Mouse (Mus musculus): ENCODE measurements at regions not wholly inside any gene's neighbourhood (a gene's known extent, or its start where the extent isn't known, plus 50 kb on each side); places are given as distances from the start of the nearest gene placed in this dataset.

DNA sequence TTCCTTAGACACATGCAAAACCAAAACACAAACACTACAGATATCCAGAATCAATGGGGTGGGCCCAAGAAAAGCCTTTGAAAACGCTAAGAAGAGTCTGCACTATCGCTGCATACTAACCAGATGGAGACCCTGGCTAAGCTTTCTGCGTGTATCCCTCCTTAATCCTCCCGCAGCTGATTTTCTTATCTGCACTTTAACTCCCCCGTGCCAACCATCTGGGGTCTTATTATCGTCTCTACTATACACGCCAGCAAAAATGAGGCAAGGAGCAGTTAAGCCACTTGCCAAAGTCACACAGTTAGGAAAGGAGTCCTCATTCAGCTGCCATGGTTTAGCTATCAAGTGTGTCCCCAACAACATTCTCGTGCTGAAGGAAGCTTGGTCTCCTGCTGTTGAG lies 258.4 kb downstream of the Gm12728 start:
- Histone ChIP-seq H3K27ac (ENCODE audit: control insufficient read depth, insufficient read depth, low read depth, low read length, poor library complexity) (no peak overlapping the region), H3K4me3 (replicated peaks; ENCODE audit: control insufficient read depth, low read depth, low read length) (no peak overlapping the region), H3K4me1 (ENCODE audit: control insufficient read depth, insufficient read depth, low read length) (no peaks in the 10 kb centered on the region)
- WGBS = 79% methylated on average over 8 of the region's 8 CpGs
- TF ChIP-seq CTCF (IDR thresholded peaks at IDR 0.05; ENCODE audit: control insufficient read depth, insufficient read depth, low read length) (no peak), POLR2A (IDR thresholded peaks at IDR 0.05; ENCODE audit: borderline replicate concordance, control insufficient read depth, low read depth, low read length) (no peak)

DNA sequence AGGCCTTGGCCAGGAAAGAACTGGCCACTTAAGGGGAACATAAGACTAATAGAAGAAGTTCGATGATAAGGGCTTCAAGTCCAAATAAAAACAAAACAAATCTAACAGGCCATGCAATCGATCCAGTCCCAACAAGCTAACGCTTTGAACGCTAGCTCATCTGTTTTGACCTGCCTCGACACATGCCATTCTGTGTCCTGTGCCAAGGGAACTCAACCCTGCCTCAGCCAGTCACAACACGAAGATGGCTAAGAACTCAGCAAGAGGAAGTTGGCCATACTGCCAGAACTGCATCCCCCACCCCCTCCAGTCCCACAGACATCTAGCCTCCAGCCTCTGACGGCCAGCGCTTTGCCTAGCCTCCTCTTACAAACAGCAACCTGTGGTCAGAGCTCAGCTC lies 259.1 kb downstream of the Gm12728 start:
- H3K27ac ChIP-seq (ENCODE audit: control insufficient read depth, insufficient read depth, low read depth, low read length, poor library complexity) = no peak overlapping the region
- no peak overlapping the region for H3K4me3 ChIP-seq (replicated peaks; ENCODE audit: control insufficient read depth, low read depth, low read length)
- TF ChIP-seq POLR2A (IDR thresholded peaks at IDR 0.05; ENCODE audit: borderline replicate concordance, control insufficient read depth, low read depth, low read length) (no peak), CTCF (IDR thresholded peaks at IDR 0.05; ENCODE audit: control insufficient read depth, insufficient read depth, low read length) (no peak)
- WGBS = 58% methylated on average over 8 of the region's 8 CpGs
- no peaks in the 10 kb centered on the region for H3K4me1 ChIP-seq (ENCODE audit: control insufficient read depth, insufficient read depth, low read length)

DNA sequence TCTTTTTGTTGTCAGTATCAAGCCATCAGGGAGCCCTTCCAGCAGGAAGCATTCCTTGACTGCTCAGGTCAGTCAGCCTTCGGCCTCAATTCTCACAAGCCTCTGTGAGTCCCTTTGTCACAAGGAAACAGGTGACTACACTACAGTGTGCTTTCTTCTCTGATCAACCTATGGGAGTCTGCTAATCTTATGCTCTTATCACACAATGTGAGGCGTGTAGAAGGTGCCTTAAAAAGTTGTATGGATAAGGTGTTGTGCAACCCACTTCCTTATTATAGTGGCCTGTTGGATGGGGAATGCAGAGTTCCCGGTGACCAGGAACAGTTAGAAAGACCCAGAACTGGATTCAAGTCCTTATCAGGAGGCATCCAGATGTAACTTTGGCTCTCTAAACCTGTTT lies 260.2 kb downstream of the Gm12728 start:
- Histone ChIP-seq H3K4me1 (ENCODE audit: control insufficient read depth, insufficient read depth, low read length) (no peaks in the 10 kb centered on the region), H3K27ac (ENCODE audit: control insufficient read depth, insufficient read depth, low read depth, low read length, poor library complexity) (no peak overlapping the region), H3K4me3 (replicated peaks; ENCODE audit: control insufficient read depth, low read depth, low read length) (no peak overlapping the region)
- TF ChIP-seq CTCF (IDR thresholded peaks at IDR 0.05; ENCODE audit: control insufficient read depth, insufficient read depth, low read length) (no peak), POLR2A (IDR thresholded peaks at IDR 0.05; ENCODE audit: borderline replicate concordance, control insufficient read depth, low read depth, low read length) (no peak)
- WGBS = 65% methylated on average over 3 of the region's 3 CpGs

DNA sequence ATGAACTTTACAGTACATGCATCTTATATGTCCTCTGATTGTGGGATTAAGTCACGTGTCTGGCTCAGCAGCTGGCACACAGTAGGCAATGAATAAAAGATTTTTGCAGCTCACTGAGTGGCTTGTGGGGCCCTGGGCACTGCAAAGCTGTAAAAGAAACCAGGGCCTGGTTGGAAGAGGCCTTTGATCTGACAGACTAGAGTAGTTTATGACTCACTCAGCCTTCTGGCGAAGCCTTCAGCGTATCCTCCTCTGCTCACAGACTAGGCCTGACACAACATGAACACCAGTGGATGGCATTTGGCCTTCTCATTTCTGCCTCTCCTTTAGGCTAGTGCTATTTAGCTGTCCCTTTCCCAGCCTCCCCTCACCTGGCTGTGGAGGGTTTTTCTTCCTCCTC lies 260.6 kb downstream of the Gm12728 start:
- no peak overlapping the region for H3K27ac ChIP-seq (ENCODE audit: control insufficient read depth, insufficient read depth, low read depth, low read length, poor library complexity)
- no peak for TF ChIP-seq CTCF (IDR thresholded peaks at IDR 0.05; ENCODE audit: control insufficient read depth, insufficient read depth, low read length)
- TF ChIP-seq POLR2A (IDR thresholded peaks at IDR 0.05; ENCODE audit: borderline replicate concordance, control insufficient read depth, low read depth, low read length) = no peak
- 85% methylated on average over 3 of the region's 3 CpGs for WGBS
- H3K4me1 ChIP-seq (ENCODE audit: control insufficient read depth, insufficient read depth, low read length) = no peaks in the 10 kb centered on the region
- no peak overlapping the region for H3K4me3 ChIP-seq (replicated peaks; ENCODE audit: control insufficient read depth, low read depth, low read length)

DNA sequence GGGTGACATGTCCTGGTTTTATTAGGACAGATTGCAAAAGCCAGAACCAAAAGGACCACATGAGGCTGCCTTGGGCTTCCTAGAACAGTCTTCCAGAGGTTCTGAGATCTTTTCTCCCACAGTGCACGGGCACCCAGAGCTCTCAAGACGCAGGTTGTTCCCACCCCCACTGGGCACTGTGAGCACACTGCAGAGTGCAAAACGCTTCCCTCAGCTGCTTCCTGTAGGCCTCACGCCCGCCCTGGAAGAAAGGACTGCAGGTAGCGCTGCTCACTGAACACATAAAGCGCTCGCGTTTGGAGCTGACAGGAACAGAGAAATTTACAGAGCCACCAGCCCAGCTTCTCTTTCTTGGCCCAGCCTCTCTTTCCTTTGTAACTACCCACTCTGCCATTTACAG lies 262.5 kb upstream of the Usp24 start:
- no peaks in the 10 kb centered on the region for H3K4me1 ChIP-seq (ENCODE audit: control insufficient read depth, insufficient read depth, low read length)
- no peak overlapping the region for H3K27ac ChIP-seq (ENCODE audit: control insufficient read depth, insufficient read depth, low read depth, low read length, poor library complexity)
- TF ChIP-seq CTCF (IDR thresholded peaks at IDR 0.05; ENCODE audit: control insufficient read depth, insufficient read depth, low read length) (no peak), POLR2A (IDR thresholded peaks at IDR 0.05; ENCODE audit: borderline replicate concordance, control insufficient read depth, low read depth, low read length) (no peak)
- whole genome bisulfite sequencing = 2% methylated on average over 9 of the region's 9 CpGs
- H3K4me3 ChIP-seq (replicated peaks; ENCODE audit: control insufficient read depth, low read depth, low read length) = no peak overlapping the region

DNA sequence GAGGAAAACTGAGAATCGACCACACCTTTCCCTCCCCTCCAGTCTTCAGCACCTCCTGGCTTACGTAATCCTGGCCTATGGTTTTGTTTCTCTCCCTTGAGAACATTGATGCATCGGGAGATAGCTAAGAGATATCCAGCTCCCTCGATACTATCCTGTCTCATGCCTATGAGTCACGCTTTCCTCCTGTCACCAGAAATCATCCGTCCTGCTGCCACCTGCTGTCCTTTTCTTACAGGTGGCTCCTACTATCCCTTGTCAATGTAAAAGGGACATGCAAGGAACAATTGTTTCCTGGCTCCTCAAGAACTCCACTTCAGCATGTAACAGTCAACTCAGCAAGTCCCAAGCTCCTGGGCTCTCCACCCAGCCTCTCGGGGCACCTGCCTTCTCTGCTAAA lies 261.7 kb upstream of the Usp24 start:
- no peaks in the 10 kb centered on the region for H3K4me1 ChIP-seq (ENCODE audit: control insufficient read depth, insufficient read depth, low read length)
- H3K27ac ChIP-seq (ENCODE audit: control insufficient read depth, insufficient read depth, low read depth, low read length, poor library complexity) = no peak overlapping the region
- H3K4me3 ChIP-seq (replicated peaks; ENCODE audit: control insufficient read depth, low read depth, low read length) = no peak overlapping the region
- 72% methylated on average over 7 of the region's 7 CpGs for WGBS
- TF ChIP-seq CTCF (IDR thresholded peaks at IDR 0.05; ENCODE audit: control insufficient read depth, insufficient read depth, low read length) = no peak
- TF ChIP-seq POLR2A (IDR thresholded peaks at IDR 0.05; ENCODE audit: borderline replicate concordance, control insufficient read depth, low read depth, low read length) = no peak

DNA sequence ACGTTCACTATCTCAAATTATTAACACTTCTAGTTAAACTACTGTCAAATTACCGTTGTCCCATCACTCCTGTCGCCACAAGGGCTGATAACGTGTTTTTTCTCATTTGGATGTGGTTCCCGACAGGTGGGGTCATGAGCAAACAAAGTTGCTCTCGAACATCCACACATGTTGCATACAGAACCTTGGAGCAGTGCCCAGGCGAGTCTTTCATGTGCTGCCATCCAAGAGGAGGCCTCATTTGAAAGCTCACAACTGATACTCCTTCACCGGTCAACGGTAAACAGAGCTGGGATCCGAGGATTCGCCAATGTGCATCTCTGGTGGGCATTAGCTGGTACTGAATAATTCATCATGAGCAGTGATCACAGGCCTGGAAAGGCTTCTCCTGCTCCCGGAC lies 253.4 kb upstream of the Usp24 start:
- no peak overlapping the region for H3K27ac ChIP-seq (ENCODE audit: control insufficient read depth, insufficient read depth, low read depth, low read length, poor library complexity)
- no peak for TF ChIP-seq CTCF (IDR thresholded peaks at IDR 0.05; ENCODE audit: control insufficient read depth, insufficient read depth, low read length)
- 84% methylated on average over 12 of the region's 12 CpGs for WGBS
- H3K4me1 ChIP-seq (ENCODE audit: control insufficient read depth, insufficient read depth, low read length) = no peaks in the 10 kb centered on the region
- H3K4me3 ChIP-seq (replicated peaks; ENCODE audit: control insufficient read depth, low read depth, low read length) = no peak overlapping the region

DNA sequence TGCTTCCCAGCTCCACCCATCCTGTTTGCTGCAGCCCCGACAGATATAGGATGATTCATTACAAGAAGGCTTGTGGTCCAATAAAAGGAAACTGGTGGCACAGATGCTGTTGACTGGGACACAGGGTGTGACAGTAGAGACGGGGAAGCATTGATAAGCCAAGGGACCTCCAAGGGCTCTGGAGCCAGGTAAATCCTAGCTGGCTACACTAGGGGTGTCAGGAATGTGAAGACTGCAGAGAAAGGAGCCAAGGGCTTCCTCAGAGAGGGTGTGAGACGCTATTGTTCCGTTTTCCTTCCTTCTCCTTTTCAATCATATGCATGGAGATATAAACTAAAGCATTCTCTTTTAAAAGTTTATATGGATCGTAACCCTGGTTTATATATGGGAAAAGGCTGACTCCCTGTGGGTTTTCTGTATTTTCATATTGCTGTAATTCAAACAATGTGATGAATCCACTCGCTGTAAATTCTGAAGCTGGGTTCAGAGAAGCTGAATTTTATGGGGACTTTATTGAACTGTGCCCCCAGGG lies 252.1 kb upstream of the Usp24 start:
- H3K27ac ChIP-seq (ENCODE audit: control insufficient read depth, insufficient read depth, low read depth, low read length, poor library complexity) = no peak overlapping the region
- no peaks in the 10 kb centered on the region for H3K4me1 ChIP-seq (ENCODE audit: control insufficient read depth, insufficient read depth, low read length)
- TF ChIP-seq CTCF (IDR thresholded peaks at IDR 0.05; ENCODE audit: control insufficient read depth, insufficient read depth, low read length) (no peak), POLR2A (IDR thresholded peaks at IDR 0.05; ENCODE audit: borderline replicate concordance, control insufficient read depth, low read depth, low read length) (no peak)
- H3K4me3 ChIP-seq (replicated peaks; ENCODE audit: control insufficient read depth, low read depth, low read length) = no peak overlapping the region
- 50% methylated on average over 6 of the region's 6 CpGs for WGBS

DNA sequence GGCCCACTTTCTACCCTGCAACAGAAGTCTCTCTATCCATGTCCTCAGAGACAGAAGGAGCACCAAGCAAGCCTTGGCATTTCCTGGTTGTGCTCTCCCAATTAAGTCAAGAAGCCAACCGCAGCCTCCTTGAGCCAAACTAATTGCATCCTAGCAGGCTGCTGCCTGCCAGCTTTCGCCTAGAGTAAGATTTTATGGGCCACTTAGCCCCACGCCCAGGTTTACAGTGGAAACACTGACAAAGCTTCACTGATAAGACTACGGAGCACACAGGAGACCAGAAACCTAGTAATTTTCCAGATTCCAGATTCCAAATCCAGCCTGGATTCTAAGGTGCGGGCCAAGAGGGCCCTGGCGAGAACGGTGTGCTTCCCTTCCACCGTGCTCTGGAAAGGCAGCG lies 249.0 kb upstream of the Usp24 start:
- Histone ChIP-seq H3K4me1 (ENCODE audit: control insufficient read depth, insufficient read depth, low read length) (no peaks in the 10 kb centered on the region), H3K4me3 (replicated peaks; ENCODE audit: control insufficient read depth, low read depth, low read length) (no peak overlapping the region), H3K27ac (ENCODE audit: control insufficient read depth, insufficient read depth, low read depth, low read length, poor library complexity) (no peak overlapping the region)
- no peak for TF ChIP-seq CTCF (IDR thresholded peaks at IDR 0.05; ENCODE audit: control insufficient read depth, insufficient read depth, low read length)
- TF ChIP-seq POLR2A (IDR thresholded peaks at IDR 0.05; ENCODE audit: borderline replicate concordance, control insufficient read depth, low read depth, low read length) = no peak
- 82% methylated on average over 9 of the region's 9 CpGs for WGBS
